Mouse (Mus musculus) kidney, adult 10 weeks (tissue): Measurements from ENCODE around the gene Tsga10. TPM values are rescaled to one million over a fixed set of nuclear protein-coding genes. Genes with fewer than 3 reads are reported as not detected.

Source experiments
- polyA plus RNA-seq: library from polyadenylated mRNA; stranded (reverse); fragments of 350-450 nt; fragmentation: Illumina TruSeq; extraction: RNeasy Lipid Tissue Mini Kit (QIAGEN cat#74804); gene quantifications from one replicate; pipeline ENCODE4 v1.2.3, GENCODE M21; 2014; ENCODE audit warnings: low read depth, low replicate concordance

Tsga10 gene
- 13.2 TPM for polyA plus RNA-seq

DNA sequence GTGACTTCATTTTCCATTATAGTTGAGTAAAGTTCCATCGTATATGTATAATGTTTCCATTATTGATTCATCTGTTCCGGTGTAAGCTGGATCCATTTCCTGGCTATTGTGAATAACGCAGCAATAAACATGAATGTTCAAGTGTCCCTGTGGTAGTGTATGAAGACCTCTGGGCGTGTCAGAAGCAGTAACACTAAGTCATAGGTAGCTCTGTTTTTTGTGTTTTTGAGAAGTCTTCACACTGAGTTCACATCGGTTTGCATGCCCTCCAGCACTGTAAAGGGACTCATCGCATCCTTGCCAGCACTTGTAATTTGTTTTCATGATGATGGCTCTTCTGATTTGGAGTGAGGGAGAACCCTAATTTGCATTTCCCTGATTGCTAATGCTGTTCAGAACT, at the start of gene Tsga10:
TSS of gene Tsga10 (minus strand) at position 144 of the 400 bp plus-strand sequence.

DNA sequence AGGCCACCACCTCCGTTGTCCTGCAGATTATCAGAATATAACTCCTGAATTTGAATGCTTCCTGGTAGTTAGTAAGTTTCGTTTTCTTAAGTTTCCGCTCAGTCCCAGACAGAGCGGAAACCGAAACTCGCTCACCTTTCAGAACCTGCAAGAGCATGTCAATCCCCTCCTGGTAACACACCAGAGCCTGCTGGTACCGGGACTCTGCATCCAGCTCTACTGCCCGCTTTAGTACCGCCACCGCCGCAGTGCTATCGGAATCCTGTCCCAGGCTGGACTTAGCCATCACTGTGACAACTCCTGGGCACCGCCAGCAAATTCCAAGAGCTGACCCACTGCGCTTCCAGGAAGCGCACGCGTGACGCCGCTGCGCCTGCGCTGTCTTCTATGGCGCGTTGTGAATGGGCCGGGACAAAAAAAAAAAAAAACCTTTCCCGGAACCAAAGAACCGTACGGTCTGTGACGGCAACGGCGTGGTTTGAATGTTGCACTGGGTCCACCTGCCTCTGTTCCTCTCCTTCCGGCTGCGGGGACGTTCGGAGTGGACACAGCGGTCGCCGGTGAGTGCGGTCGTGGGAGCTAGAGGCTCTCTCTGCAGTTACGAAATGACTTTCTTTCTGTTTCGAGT, 23.9 kb upstream of the Tsga10 start, which contains the start of the genes Mitd1 and Mrpl30:
TSS of gene Mitd1 (minus strand) at position 387 of the 628 bp plus-strand sequence.
TSS of gene Mrpl30 (plus strand) at position 453 of the 628 bp plus-strand sequence.

DNA sequence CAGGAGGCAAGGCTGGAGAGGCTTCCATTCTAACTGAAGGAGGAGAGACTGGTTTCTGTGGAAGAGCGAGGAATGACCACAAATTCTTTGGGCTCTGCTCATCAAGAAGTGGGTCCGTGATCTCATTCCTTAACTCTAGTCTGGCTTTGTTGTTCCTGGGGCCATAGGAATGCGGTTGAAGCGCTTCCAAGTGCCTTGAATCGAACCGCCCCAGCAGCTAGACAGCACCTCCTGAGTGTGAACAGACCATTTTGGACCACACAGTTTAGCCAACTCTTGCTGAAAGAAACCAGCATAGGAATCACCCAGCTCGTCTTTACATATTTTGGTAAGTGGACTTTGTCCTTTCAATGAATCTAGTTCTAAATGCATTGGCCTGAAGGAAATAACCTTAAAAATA, 5.5 kb upstream of the Tsga10 start, which contains the start of gene Lipt1:
TSS of gene Lipt1 (plus strand) at position 35 of the 400 bp plus-strand sequence.

DNA sequence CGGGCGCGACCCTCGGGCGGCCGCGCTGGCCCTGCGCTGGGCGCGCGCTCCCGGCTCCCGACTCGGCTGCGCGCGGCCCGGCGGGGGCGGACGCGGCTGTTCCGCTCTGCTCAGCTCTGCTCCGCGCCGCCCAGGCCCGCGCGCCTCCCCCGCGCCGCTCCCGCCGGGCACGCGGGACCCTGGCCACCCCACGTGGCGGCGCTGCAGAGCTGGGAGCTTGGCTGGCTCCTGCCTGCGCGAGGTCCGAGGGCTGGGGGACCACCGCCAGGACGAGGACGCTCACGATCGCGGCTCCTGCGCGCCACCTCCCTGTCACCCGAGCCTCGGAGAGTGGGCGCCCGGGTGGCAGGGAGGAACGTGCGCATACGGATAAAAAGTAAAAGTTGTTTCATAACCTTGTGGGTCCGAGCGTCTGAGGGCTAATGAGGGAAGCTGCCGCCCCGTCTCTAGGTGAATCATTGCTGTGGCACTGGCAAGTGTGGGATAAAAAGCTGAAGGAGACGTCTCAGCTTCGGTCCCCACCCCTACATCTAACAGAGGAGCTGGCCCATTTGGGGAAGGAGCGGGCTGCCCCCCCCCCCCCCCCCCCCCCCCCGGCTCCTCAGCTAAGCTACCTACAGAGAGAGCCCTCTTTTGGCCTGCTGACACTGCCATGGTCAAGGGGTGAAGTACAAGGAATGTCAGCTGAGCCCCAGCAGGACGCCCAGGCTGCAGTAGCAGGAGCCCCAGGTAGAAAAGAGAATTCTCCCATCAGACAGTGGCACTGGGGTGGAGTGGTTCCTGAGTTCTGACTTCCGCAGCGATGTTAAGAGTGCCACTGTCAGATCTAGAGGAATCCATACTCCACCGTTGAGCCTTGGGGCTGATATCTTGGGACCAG, 146.2 kb downstream of the Tsga10 start, which contains the start of gene 2010300C02Rik:
TSS of gene 2010300C02Rik (minus strand) at position 325 of the 880 bp plus-strand sequence.

Other genes starting within 250 kb of the Tsga10 start
- gene 2010300C02Rik, start 146.3 kb downstream of the Tsga10 start, polyA plus RNA-seq: not detected
- gene Lipt1, start 5.3 kb upstream of the Tsga10 start, polyA plus RNA-seq: 8.5 TPM
- gene Mitd1, start 24.0 kb upstream of the Tsga10 start, polyA plus RNA-seq: 33.5 TPM
- gene Mrpl30, start 24.0 kb upstream of the Tsga10 start, polyA plus RNA-seq: 332 TPM
- gene Lyg2, start 50.1 kb upstream of the Tsga10 start, polyA plus RNA-seq: not detected
- gene Lyg1, start 91.3 kb upstream of the Tsga10 start, polyA plus RNA-seq: not detected
- gene Txndc9, start 131.5 kb upstream of the Tsga10 start, polyA plus RNA-seq: 148 TPM
- 83.0 TPM for gene Eif5b, start 131.6 kb upstream of the Tsga10 start, polyA plus RNA-seq